Mouse (Mus musculus): Measurements from ENCODE around the gene Mrpl52.

Gene Mrpl52

DNA sequence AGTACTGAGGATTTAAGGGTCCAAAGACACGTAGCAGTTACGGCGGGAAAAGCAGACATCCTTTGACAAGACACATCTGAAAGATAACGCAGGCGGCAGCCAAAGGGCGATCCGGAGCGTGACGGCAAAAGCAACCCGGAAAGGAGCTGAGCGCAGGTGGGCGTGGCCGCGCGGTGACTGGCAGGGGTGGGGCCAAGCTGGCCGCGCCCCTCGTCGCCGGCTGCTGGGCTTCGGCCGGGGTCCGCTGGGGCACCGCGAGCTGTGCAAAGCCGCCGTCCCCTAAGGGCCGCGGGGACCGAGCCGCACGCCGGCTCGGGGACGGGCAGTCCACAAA, 37.2 kb downstream of the Mrpl52 start, which contains the start of gene Lrp10:
Gene Lrp10, plus strand, starts transcription at position 179 of the 334 bp plus-strand sequence.
- CTCF ChIA-PET: interaction anchor here (0.5 to 1.4 kb wide), 22 partner anchors 9 to 312 kb away, joined by 3 to 11 read pairs (median 4); partner anchors contain the start of gene Slc7a7 (in 1 of the 4)
- POLR2A ChIA-PET: interaction anchor here in 3 of 4 experiments (0.6 to 1.7 kb wide), 39 partner anchors 9 to 230 kb away, joined by 3 to 10 read pairs (median 4); partner anchors contain the start of genes Mrpl52 (in 2 of the 3), 1700123O20Rik (in 1 of the 3), Abhd4 (in 1 of the 3) and Dad1 (in 1 of the 3)

DNA sequence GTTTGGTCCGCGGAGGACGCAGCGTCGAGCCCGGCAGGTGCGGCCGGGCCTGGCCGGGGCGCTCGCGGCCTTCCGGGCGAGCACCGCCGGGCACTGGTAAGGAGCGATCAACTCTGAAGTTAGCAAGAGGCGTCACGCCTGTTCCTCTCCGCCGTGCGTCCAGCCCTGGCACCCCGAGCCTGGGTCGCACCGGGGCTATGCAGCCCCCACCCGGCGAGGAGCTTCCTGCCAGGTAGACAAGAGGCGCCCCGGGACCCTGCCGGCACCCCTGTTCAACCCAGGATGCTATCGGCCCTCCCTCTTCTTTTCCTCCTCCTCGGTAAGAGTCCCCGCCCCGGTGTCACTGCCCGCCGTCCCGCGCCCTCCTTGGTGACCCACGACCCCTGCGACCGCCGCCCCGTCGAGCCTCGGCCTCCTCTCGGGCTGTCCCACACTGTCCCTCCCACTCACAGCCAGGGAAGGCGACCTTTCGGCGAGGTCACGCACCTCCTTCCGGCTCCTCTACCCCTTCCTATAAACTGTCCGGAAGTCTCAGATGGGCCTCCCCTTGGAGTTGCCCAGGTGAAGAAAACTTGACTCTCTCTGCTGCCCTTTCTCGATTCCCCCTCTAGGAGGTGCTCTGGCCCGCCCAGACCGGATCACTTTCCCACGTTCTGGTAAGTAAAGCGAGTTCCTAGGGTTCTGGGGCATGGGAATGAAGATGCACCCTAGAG, 37.7 kb downstream of the Mrpl52 start:
- CTCF ChIA-PET: interaction anchor here (0.5 to 1.4 kb wide), 23 partner anchors 10 to 407 kb away, joined by 3 to 11 read pairs (median 4); partner anchors contain the start of gene Slc7a7 (in 1 of the 4)
- POLR2A ChIA-PET: interaction anchor here in 3 of 4 experiments (0.6 to 1.7 kb wide), 41 partner anchors 8 to 230 kb away, joined by 3 to 10 read pairs (median 4); partner anchors contain the start of genes Mrpl52 (in 2 of the 3), 1700123O20Rik (in 1 of the 3), Abhd4 (in 1 of the 3) and Dad1 (in 1 of the 3)

DNA sequence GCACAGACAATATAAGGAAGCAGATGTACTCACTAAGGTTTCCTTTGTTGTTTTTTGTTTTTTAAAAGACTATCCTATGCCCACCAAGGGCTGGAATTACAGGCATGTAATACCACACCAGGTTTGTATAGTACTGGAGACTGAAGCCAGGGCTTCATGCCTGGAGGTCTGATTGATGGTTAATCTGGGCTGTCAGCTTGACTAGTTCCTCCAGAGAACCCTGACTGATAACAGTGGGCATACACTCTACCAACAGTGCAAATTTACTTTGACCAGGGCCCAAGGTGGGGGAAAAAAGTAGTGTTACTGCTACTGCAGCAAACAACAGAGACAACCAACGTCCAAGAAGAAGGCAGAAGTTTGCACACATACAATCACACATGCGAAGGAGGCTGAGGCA, 44.8 kb downstream of the Mrpl52 start:
- ChIA-PET CTCF (interaction anchor here in 2 of 4 experiments (0.5 to 1.6 kb wide), 2 partner anchors 18 to 57 kb away, joined by 3 read pairs; no protein-coding TSS in a partner anchor), POLR2A (interaction anchor here in 2 of 4 experiments (0.5 to 2.2 kb wide), 2 partner anchors 9 to 55 kb away, joined by 4 to 7 read pairs; no protein-coding TSS in a partner anchor)

DNA sequence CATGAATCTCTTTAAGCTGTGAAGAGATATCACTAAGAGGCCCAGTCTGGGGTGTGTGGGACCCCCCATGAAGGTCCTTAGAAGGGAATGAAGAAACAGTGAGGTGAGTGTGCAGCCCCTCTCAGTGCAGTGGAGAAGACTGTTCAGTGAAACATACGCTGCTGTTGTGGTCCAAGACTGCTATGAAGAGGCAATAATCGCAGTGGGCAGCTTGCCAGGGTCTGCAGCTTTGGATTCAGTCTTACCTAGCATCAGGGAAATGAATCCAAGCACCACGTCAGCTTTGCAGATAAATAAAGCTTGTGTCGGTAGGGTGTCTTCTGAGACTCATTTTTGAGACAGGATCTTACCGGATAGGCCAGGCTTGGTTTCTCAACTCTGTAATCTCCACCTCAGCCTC, 46.0 kb downstream of the Mrpl52 start:
- ChIA-PET CTCF (interaction anchor here in 3 of 4 experiments (0.6 to 1.6 kb wide), 4 partner anchors 17 to 234 kb away, joined by 3 read pairs; no protein-coding TSS in a partner anchor), POLR2A (interaction anchor here in 2 of 4 experiments (0.8 to 1.6 kb wide), 9 partner anchors 9 to 103 kb away, joined by 3 to 5 read pairs (median 3); partner anchors contain the start of genes Lrp10 (in 2 of the 2) and Prmt5 (in 1 of the 2))

DNA sequence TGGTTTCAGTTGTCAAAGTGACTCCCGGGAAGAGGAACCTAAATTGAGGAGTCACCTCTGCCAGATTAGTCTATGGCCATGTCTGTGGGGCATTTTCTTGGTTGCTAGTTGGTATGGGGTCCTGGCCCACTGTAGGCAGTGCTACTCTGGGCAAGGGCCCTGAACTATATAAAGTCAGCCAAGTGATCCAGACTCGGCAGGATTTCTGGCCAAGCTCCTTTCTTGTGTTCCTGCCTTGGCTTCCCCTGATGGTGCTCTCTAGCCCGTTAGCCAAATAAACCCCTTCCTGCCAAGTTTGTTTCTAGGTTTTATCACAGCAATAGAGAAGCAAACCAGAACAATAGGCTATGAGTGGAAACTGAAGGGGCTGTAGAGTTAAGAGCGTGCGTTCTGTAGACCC, 48.0 kb downstream of the Mrpl52 start:
- CTCF ChIA-PET: no interaction called here
- POLR2A ChIA-PET: no interaction called here

DNA sequence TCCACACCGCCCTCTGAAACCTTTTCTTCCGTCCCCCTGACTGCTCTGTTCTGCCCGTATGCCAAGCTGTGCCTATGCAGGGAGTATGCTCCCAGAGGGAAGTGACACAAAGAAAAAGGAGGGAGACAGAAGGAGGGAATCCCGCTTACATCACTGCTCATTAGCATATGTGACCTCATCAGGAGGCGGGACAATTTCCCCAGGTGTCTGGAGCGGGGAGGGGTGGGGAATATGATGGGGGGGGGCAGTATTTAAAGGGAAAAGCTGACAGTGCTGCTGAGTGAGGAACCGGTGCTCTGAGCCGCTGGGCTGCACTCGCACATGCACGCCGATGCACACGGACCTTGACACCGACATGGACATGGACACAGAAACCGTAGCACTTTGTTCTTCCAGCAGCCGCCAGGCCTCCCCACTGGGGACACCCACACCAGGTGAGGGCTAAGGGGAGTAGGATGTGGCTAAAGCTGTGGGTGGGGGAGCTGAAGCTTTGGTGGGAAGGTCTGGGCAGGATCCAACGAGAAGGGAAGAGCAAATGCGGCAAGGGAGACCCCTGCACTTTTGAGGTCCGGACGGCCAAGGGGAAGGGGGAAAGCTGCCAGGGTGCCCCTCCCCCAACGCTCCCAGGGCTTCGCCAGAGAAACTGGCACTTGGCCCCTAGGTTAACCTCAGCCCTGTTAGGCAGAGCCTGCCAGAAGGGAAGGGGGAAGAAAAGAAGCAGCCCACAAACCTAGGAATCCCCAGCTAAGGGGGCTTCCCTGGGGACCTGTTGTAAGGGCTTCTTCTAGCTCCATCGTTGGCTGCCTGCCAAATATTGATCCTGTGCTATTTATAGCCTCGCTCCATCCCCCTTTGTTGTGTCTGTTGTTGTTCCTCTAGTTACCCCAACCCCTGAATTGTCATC, 49.5 kb downstream of the Mrpl52 start, which contains the start of gene Rem2:
Gene Rem2, plus strand, starts transcription at position 160 of the 904 bp plus-strand sequence.
- POLR2A ChIA-PET: interaction anchor here (0.6 to 1.8 kb wide), 12 partner anchors 12 to 410 kb away, joined by 3 to 7 read pairs (median 3); partner anchors contain the start of genes Prmt5 (in 2 of the 4), Haus4 (in 1 of the 4) and Lrp10 (in 1 of the 4)
- CTCF ChIA-PET: interaction anchor here in 2 of 4 experiments (0.9 to 2.0 kb wide), 7 partner anchors 12 to 310 kb away, joined by 3 to 10 read pairs (median 3); partner anchors contain the start of gene Lrp10 (in 1 of the 2)

DNA sequence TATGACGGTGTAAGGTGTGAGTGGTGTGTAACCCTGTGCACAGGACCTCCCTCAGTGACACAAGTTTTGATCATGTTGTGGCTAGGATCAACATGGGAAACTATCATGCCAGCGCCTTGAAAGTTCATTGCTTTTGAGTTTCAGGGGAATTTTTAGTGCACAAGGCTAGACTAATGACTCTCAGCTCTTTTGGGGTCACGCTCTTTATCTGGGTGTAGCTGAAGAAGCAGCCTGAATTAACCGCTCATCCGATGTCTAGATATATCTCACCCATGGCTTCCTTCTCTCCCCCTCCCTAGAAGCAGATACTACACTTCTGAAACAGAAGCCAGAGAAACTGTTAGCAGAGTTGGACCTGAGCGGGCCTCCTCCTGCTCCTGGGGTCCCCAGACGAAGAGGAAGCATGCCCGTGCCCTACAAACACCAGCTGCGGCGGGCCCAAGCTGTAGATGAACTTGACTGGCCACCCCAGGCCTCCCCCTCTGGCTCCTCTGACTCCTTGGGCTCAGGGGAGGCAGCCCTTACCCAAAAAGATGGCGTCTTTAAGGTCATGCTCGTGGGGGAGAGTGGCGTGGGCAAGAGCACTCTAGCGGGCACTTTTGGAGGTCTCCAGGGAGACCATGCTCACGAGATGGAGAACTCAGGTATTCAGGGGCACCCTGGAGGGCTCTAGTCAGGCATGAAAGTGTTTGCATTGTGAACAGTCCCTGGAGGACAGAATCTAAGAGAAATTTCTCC, 50.6 kb downstream of the Mrpl52 start:
- ChIA-PET POLR2A (interaction anchor here in 2 of 4 experiments (1.1 to 1.6 kb wide), 3 partner anchors 39 to 41 kb away, joined by 3 to 7 read pairs (median 5); partner anchors contain the start of gene Prmt5 (in 2 of the 2)), CTCF (interaction anchor here in 2 of 4 experiments (1.1 to 2.0 kb wide), 4 partner anchors 17 to 118 kb away, joined by 3 to 10 read pairs (median 4); no protein-coding TSS in a partner anchor)
